Mouse (Mus musculus) left cerebral cortex, postnatal 4 days (tissue): ENCODE data around the gene Gpr182. TPM values are rescaled to one million over a fixed set of nuclear protein-coding genes. Genes with fewer than 3 reads are reported as not detected.

ENCODE experiments used
- DNase-seq: peaks from one replicate; pipeline ENCODE4 v3.0.0-alpha.2; 2022
- intact Hi-C: fragments of 180-260 bp; cut with DNase I; formaldehyde crosslinking; loops from one replicate; pipeline ENCODE4 v1.15.1; 2025
- total RNA-seq, 2 experiments: library from RNA; stranded (reverse); gene quantifications; 2 replicates each; pipeline ENCODE4 v1.2.3; 2021

The Gpr182 gene
- total RNA-seq, 2 experiments from 2014 or later, result 1.1 to 1.4 TPM

GRCm38 (mm10) chr10:127739083-127739660 lies 12.4 kb downstream of the Gpr182 start, which contains the start of gene Zbtb39:
Gene Zbtb39, plus strand, starts transcription at chr10:127739538.
- intact Hi-C loops, result loop anchor here (5.0 kb wide), 3 partner anchors 47 to 198 kb away; no protein-coding TSS in a partner anchor
- DNase-seq, result peak; percentile 76

GRCm38 (mm10) chr10:127738151-127738882 lies 13.2 kb downstream of the Gpr182 start:
- DNase-seq, result peak; percentile 25

GRCm38 (mm10) chr10:127737552-127737951 lies 14.0 kb downstream of the Gpr182 start:
- intact Hi-C loops, result loop anchor here (5.0 kb wide), 3 partner anchors 45 to 200 kb away; no protein-coding TSS in a partner anchor
- DNase-seq, result no peak

More at GRCm38 (mm10) chr10:127738151-127738882, 13.2 kb downstream of the Gpr182 start:
- intact Hi-C loops, result loop anchor here (5.0 kb wide), 3 partner anchors 46 to 199 kb away; no protein-coding TSS in a partner anchor

- DNase-seq, result no peak
- intact Hi-C loops, result loop anchor here (5.0 kb wide), 3 partner anchors 45 to 200 kb away; no protein-coding TSS in a partner anchor
Observed at GRCm38 (mm10) chr10:127736916-127737315, 14.6 kb downstream of the Gpr182 start.

- no peak for DNase-seq
- intact Hi-C loops, result loop anchor here (5.0 kb wide), 3 partner anchors 44 to 201 kb away; no protein-coding TSS in a partner anchor
Observed at GRCm38 (mm10) chr10:127736266-127736665, 15.3 kb downstream of the Gpr182 start.

- peak; percentile 31 for DNase-seq
- intact Hi-C loops, result no loop called here
Observed at GRCm38 (mm10) chr10:127734434-127734833, 17.1 kb downstream of the Gpr182 start.

- no peak for DNase-seq
- intact Hi-C loops, result no loop called here
Observed at GRCm38 (mm10) chr10:127731397-127731796, 20.1 kb downstream of the Gpr182 start.

GRCm38 (mm10) chr10:127730933-127731310 lies 20.6 kb downstream of the Gpr182 start:
- no peak for DNase-seq

GRCm38 (mm10) chr10:127730285-127730932 lies 21.1 kb downstream of the Gpr182 start:
- no peak for DNase-seq
- intact Hi-C loops, result no loop called here

More at GRCm38 (mm10) chr10:127730933-127731310, 20.6 kb downstream of the Gpr182 start:
- intact Hi-C loops, result no loop called here

- intact Hi-C loops, result no loop called here
Observed at GRCm38 (mm10) chr10:127728437-127728836, 23.1 kb downstream of the Gpr182 start.

GRCm38 (mm10) chr10:127725136-127725535 lies 26.4 kb downstream of the Gpr182 start:
- intact Hi-C loops, result no loop called here
- DNase-seq, result no peak

More at GRCm38 (mm10) chr10:127728437-127728836, 23.1 kb downstream of the Gpr182 start:
- DNase-seq, result peak; percentile 79

- intact Hi-C loops, result no loop called here
- no peak for DNase-seq
Observed at GRCm38 (mm10) chr10:127724178-127724577, 27.4 kb downstream of the Gpr182 start, which contains the start of gene Tac2. Gene Tac2, plus strand, starts transcription at chr10:127724478.

GRCm38 (mm10) chr10:127721671-127722418 lies 29.7 kb downstream of the Gpr182 start:
- intact Hi-C loops, result no loop called here
- no peak for DNase-seq

GRCm38 (mm10) chr10:127712736-127713135 lies 38.8 kb downstream of the Gpr182 start:
- intact Hi-C loops, result no loop called here
- DNase-seq, result no peak

- intact Hi-C loops, result no loop called here
- DNase-seq, result peak; percentile 53
Observed at GRCm38 (mm10) chr10:127710331-127710730, 41.2 kb downstream of the Gpr182 start.

GRCm38 (mm10) chr10:127708850-127709370 lies 42.6 kb downstream of the Gpr182 start:
- intact Hi-C loops, result no loop called here

GRCm38 (mm10) chr10:127707721-127708120 lies 43.8 kb downstream of the Gpr182 start:
- DNase-seq, result no peak
- intact Hi-C loops, result no loop called here

More at GRCm38 (mm10) chr10:127708850-127709370, 42.6 kb downstream of the Gpr182 start:
- DNase-seq, result no peak

GRCm38 (mm10) chr10:127705783-127706182 lies 45.7 kb downstream of the Gpr182 start:
- no peak for DNase-seq
- intact Hi-C loops, result no loop called here

- intact Hi-C loops, result no loop called here
- DNase-seq, result no peak
Observed at GRCm38 (mm10) chr10:127704766-127705220, 46.7 kb downstream of the Gpr182 start, which contains the start of gene Myo1a. Gene Myo1a, plus strand, starts transcription at chr10:127705170.

- intact Hi-C loops, result no loop called here
- no peak for DNase-seq
Observed at GRCm38 (mm10) chr10:127704293-127704692, 47.2 kb downstream of the Gpr182 start.
